14 mouse cellular contexts compared by ENCODE assay signal in genomic region chr9:15582026-15582425, GRCm38 (mm10). TPM values are rescaled to one million over a fixed set of nuclear protein-coding genes. Genes with fewer than 3 reads are reported as not detected.
"Had no signal": no experiment of that assay in that cellular context is flagged by ENCODE, and none has a peak within 500 bp of the region (broad histone marks: within the 10 kb centered on the region; RNA-seq: fewer than 3 reads in every experiment).

No protein-coding gene starts in this region.

- H3K36me3 ChIP-seq: kidney, embryonic 15.5 days; limb, embryonic 15.5 days; liver, embryonic 12.5 days; midbrain, embryonic 12.5 days; neural tube, embryonic 15.5 days had no signal

- DNase-seq: kidney, adult 2 months; kidney, postnatal 14 days; layer of hippocampus, postnatal 36 days; lung, embryonic 14.5 days; lung, postnatal 14 days; thymus, postnatal 4 days had no signal

- H3K4me3 ChIP-seq: kidney, embryonic 15.5 days; limb, embryonic 15.5 days; liver, embryonic 12.5 days; megakaryocyte, embryonic 14.5 days; midbrain, embryonic 12.5 days; neural tube, embryonic 15.5 days had no signal

- H3K27me3 ChIP-seq: kidney, embryonic 15.5 days; limb, embryonic 15.5 days; liver, embryonic 12.5 days; megakaryocyte, embryonic 14.5 days; midbrain, embryonic 12.5 days; neural tube, embryonic 15.5 days had no signal

- H3K27ac ChIP-seq: kidney, embryonic 15.5 days; limb, embryonic 15.5 days; liver, embryonic 12.5 days; macrophage; midbrain, embryonic 12.5 days; neural tube, embryonic 15.5 days; stomach, postnatal 0 days had no signal

- H3K4me2 ChIP-seq: kidney, embryonic 15.5 days; limb, embryonic 15.5 days; liver, embryonic 12.5 days; lung, embryonic 14.5 days; midbrain, embryonic 12.5 days; neural tube, embryonic 15.5 days had no signal

- H3K9ac ChIP-seq: kidney, embryonic 15.5 days; limb, embryonic 15.5 days; liver, embryonic 12.5 days; lung, embryonic 14.5 days; midbrain, embryonic 12.5 days; neural tube, embryonic 15.5 days had no signal

- H3K9me3 ChIP-seq: kidney, embryonic 15.5 days; limb, embryonic 15.5 days; liver, embryonic 12.5 days; megakaryocyte, embryonic 14.5 days; midbrain, embryonic 12.5 days; neural tube, embryonic 15.5 days had no signal

- H3K4me1 ChIP-seq: kidney, embryonic 15.5 days; liver, embryonic 12.5 days; megakaryocyte, embryonic 14.5 days; midbrain, embryonic 12.5 days; neural tube, embryonic 15.5 days had no signal

- ATAC-seq: liver, embryonic 12.5 days had no signal

RNA-seq across cellular contexts. Expression of gene Deup1, which starts 45.7 kb away (rescaled TPM):
- polyA plus RNA-seq: liver, embryonic 12.5 days; macrophage had no signal
